Mouse (Mus musculus): ENCODE results near the gene Spon1. TPM values are rescaled to one million over a fixed set of nuclear protein-coding genes. Genes with fewer than 3 reads are reported as not detected.

Spon1 gene
- total RNA-seq, 2 experiments from 2014 or later = 12.8 to 12.9 TPM

GRCm38 (mm10) chr7:113828122-113828571, 62.3 kb downstream of the Spon1 start:
- DNase-seq (ENCODE audit: low spot score) = no peak
- intact Hi-C loops (cut with DNase I) = no loop called here

- intact Hi-C loops (cut with DNase I) = no loop called here
- no peak for DNase-seq (ENCODE audit: low spot score)
Observed at GRCm38 (mm10) chr7:113828576-113828975, 62.8 kb downstream of the Spon1 start.

- DNase-seq (ENCODE audit: low spot score) = no peak
- intact Hi-C loops (cut with DNase I) = no loop called here
Observed at GRCm38 (mm10) chr7:113837151-113837550, 71.4 kb downstream of the Spon1 start.

GRCm38 (mm10) chr7:113839431-113839830, 73.6 kb downstream of the Spon1 start:
- no peak for DNase-seq (ENCODE audit: low spot score)
- intact Hi-C loops (cut with DNase I) = no loop called here

- DNase-seq (ENCODE audit: low spot score) = no peak
- intact Hi-C loops (cut with DNase I) = no loop called here
Observed at GRCm38 (mm10) chr7:113841521-113841920, 75.7 kb downstream of the Spon1 start.

GRCm38 (mm10) chr7:113843150-113843549, 77.4 kb downstream of the Spon1 start:
- intact Hi-C loops (cut with DNase I) = no loop called here
- DNase-seq (ENCODE audit: low spot score) = no peak

- no peak for DNase-seq (ENCODE audit: low spot score)
- intact Hi-C loops (cut with DNase I) = no loop called here
Observed at GRCm38 (mm10) chr7:113845191-113845590, 79.4 kb downstream of the Spon1 start.

GRCm38 (mm10) chr7:113846553-113846952, 80.8 kb downstream of the Spon1 start:
- intact Hi-C loops (cut with DNase I) = no loop called here
- DNase-seq (ENCODE audit: low spot score) = no peak

GRCm38 (mm10) chr7:113847041-113847819, 81.4 kb downstream of the Spon1 start:
- no peak for DNase-seq (ENCODE audit: low spot score)
- intact Hi-C loops (cut with DNase I) = no loop called here

- intact Hi-C loops (cut with DNase I) = no loop called here
- DNase-seq (ENCODE audit: low spot score) = no peak
Observed at GRCm38 (mm10) chr7:113850389-113850788, 84.6 kb downstream of the Spon1 start.

- peak; percentile 10 for DNase-seq (ENCODE audit: low spot score)
- intact Hi-C loops (cut with DNase I) = no loop called here
Observed at GRCm38 (mm10) chr7:113855396-113855795, 89.6 kb downstream of the Spon1 start.

- intact Hi-C loops (cut with DNase I) = no loop called here
- no peak for DNase-seq (ENCODE audit: low spot score)
Observed at GRCm38 (mm10) chr7:113856067-113856466, 90.3 kb downstream of the Spon1 start.

GRCm38 (mm10) chr7:113859480-113859881, 93.7 kb downstream of the Spon1 start:
- intact Hi-C loops (cut with DNase I) = no loop called here
- DNase-seq (ENCODE audit: low spot score) = no peak

- intact Hi-C loops (cut with DNase I) = no loop called here
- no peak for DNase-seq (ENCODE audit: low spot score)
Observed at GRCm38 (mm10) chr7:113861964-113862363, 96.2 kb downstream of the Spon1 start.

- intact Hi-C loops (cut with DNase I) = no loop called here
Observed at GRCm38 (mm10) chr7:113872846-113873245, 107.0 kb downstream of the Spon1 start.

GRCm38 (mm10) chr7:113877451-113877850, 111.7 kb downstream of the Spon1 start:
- intact Hi-C loops (cut with DNase I) = no loop called here

More at GRCm38 (mm10) chr7:113872846-113873245, 107.0 kb downstream of the Spon1 start:
- DNase-seq (ENCODE audit: low spot score) = no peak

GRCm38 (mm10) chr7:113877926-113878325, 112.1 kb downstream of the Spon1 start:
- intact Hi-C loops (cut with DNase I) = no loop called here
- no peak for DNase-seq (ENCODE audit: low spot score)

More at GRCm38 (mm10) chr7:113877451-113877850, 111.7 kb downstream of the Spon1 start:
- no peak for DNase-seq (ENCODE audit: low spot score)

GRCm38 (mm10) chr7:113879085-113879501, 113.3 kb downstream of the Spon1 start:
- intact Hi-C loops (cut with DNase I) = no loop called here
- DNase-seq (ENCODE audit: low spot score) = no peak

GRCm38 (mm10) chr7:113880021-113880420, 114.2 kb downstream of the Spon1 start:
- intact Hi-C loops (cut with DNase I) = no loop called here
- no peak for DNase-seq (ENCODE audit: low spot score)

- intact Hi-C loops (cut with DNase I) = no loop called here
Observed at GRCm38 (mm10) chr7:113890782-113891181, 125.0 kb downstream of the Spon1 start.

GRCm38 (mm10) chr7:113891491-113891890, 125.7 kb downstream of the Spon1 start:
- DNase-seq (ENCODE audit: low spot score) = no peak
- intact Hi-C loops (cut with DNase I) = no loop called here

More at GRCm38 (mm10) chr7:113890782-113891181, 125.0 kb downstream of the Spon1 start:
- DNase-seq (ENCODE audit: low spot score) = no peak

Measured in heart, postnatal 25 days (tissue).